Mouse (Mus musculus) neural tube, embryonic 11.5 days (tissue): Measurements from ENCODE around the gene Socs3. TPM values are rescaled to one million over a fixed set of nuclear protein-coding genes. Genes with fewer than 3 reads are reported as not detected.

Source experiments
- ATAC-seq: fragments of 200-750 bp; cut with Nextera tagmentation; 2 replicates; pipeline ENCODE4 v1.8.0; 2017; ENCODE audit warnings: moderate number of reproducible peaks, mild to moderate bottlenecking, moderate TSS enrichment, moderate library complexity; ENCODE audit not compliant: insufficient read depth, low FRiP score, low TSS enrichment
- DNase-seq: peaks from one replicate; pipeline ENCODE4 v3.0.0-alpha.2; 2015; ENCODE audit warnings: low spot score
- H3K27ac ChIP-seq: fragments of 300-500 bp; sonication (generic); 2 replicates; pipeline ENCODE4 v1.5.1; 2014; ENCODE audit warnings: low read depth, mild to moderate bottlenecking, low read length
- H3K27me3 ChIP-seq: fragments of 300-500 bp; sonication (generic); 2 replicates; pipeline ENCODE4 v1.6.1; 2014; ENCODE audit warnings: mild to moderate bottlenecking, low read length, mixed read lengths; ENCODE audit not compliant: control insufficient read depth, insufficient read depth
- H3K36me3 ChIP-seq: fragments of 300-500 bp; sonication (generic); 2 replicates; pipeline ENCODE4 v1.6.1; 2014; ENCODE audit warnings: mild to moderate bottlenecking, low read length, moderate library complexity, mixed read lengths; ENCODE audit not compliant: control insufficient read depth, insufficient read depth
- H3K4me1 ChIP-seq: fragments of 300-500 bp; sonication (generic); 2 replicates; pipeline ENCODE4 v1.6.1; 2014; ENCODE audit warnings: low read length, mixed read lengths; ENCODE audit not compliant: control insufficient read depth, insufficient read depth
- H3K4me2 ChIP-seq: fragments of 300-500 bp; sonication (generic); 2 replicates; pipeline ENCODE4 v1.6.1; 2014; ENCODE audit warnings: low read depth, mild to moderate bottlenecking, moderate library complexity
- H3K4me3 ChIP-seq: fragments of 300-500 bp; sonication (generic); 2 replicates; pipeline ENCODE4 v1.5.1; 2014; ENCODE audit warnings: low read depth, low read length
- H3K9ac ChIP-seq: fragments of 300-500 bp; sonication (generic); 2 replicates; pipeline ENCODE4 v1.6.1; 2014; ENCODE audit warnings: mild to moderate bottlenecking, low read length
- H3K9me3 ChIP-seq: fragments of 300-500 bp; sonication (generic); 2 replicates; pipeline ENCODE4 v1.6.1; 2016; ENCODE audit warnings: low read length; ENCODE audit not compliant: control insufficient read depth
- WGBS: fragments of 180-500 bp; shearing (Covaris S2); extraction: QIAGEN DNeasy Blood & Tissue Kit; methylation state at CpG from one replicate; pipeline ENCODE4 v1.1.7; 2014; 5-methylcytosine and 5-hydroxymethylcytosine counted together
- polyA plus RNA-seq: library from polyadenylated mRNA; unstranded; fragments of >200 nt; fragmentation: Nextera tagmentation; extraction: Ambion mirVana; gene quantifications from 2 replicates; pipeline ENCODE4 v1.2.1, GENCODE M21; 2014

Socs3 gene
- polyA plus RNA-seq, 1 experiment from 2014 or later: 5.1 TPM

- Histone ChIP-seq H3K4me1 (no peaks in the 10 kb centered on the region; the same call in 1 of the 2 replicates), H3K27ac (no peak overlapping the region), H3K4me2 (no peak overlapping the region), H3K9ac (no peak overlapping the region), H3K27me3 (no peaks in the 10 kb centered on the region), H3K4me3 (no peak overlapping the region), H3K36me3 (peaks cover 6% of the 10 kb centered on the region), H3K9me3 (no peaks in the 10 kb centered on the region)
- 91% methylated on average over 4 of the region's 4 CpGs for WGBS
- ATAC-seq (no peak), DNase-seq (no peak)
Observed at GRCm38 (mm10) chr11:117998356-117998755, 28.5 kb upstream of the Socs3 start.

- peaks cover 3% of the 10 kb centered on the region for H3K36me3 ChIP-seq
- H3K4me2 ChIP-seq: no peak overlapping the region
- 95% methylated on average over 2 of the region's 2 CpGs for WGBS
- ATAC-seq (no peak), DNase-seq (no peak)
- no peak overlapping the region for H3K4me3 ChIP-seq
- no peaks in the 10 kb centered on the region for H3K9me3 ChIP-seq
- H3K27ac ChIP-seq: no peak overlapping the region
- no peak overlapping the region for H3K9ac ChIP-seq
- H3K4me1 ChIP-seq: no peaks in the 10 kb centered on the region; the same call in 1 of the 2 replicates
- H3K27me3 ChIP-seq: no peaks in the 10 kb centered on the region
Observed at GRCm38 (mm10) chr11:117997085-117997484, 27.2 kb upstream of the Socs3 start.

GRCm38 (mm10) chr11:117996066-117996465 is 26.2 kb upstream of the Socs3 start:
- H3K4me1 ChIP-seq: no peaks in the 10 kb centered on the region; the same call in 1 of the 2 replicates
- H3K36me3 ChIP-seq: no peaks in the 10 kb centered on the region
- ATAC-seq (no peak), DNase-seq (no peak)
- H3K4me2 ChIP-seq: no peak overlapping the region
- WGBS: 24% methylated on average over 3 of the region's 3 CpGs
- H3K9me3 ChIP-seq: no peaks in the 10 kb centered on the region
- H3K9ac ChIP-seq: no peak overlapping the region
- H3K4me3 ChIP-seq: no peak overlapping the region
- no peak overlapping the region for H3K27ac ChIP-seq
- no peaks in the 10 kb centered on the region for H3K27me3 ChIP-seq

GRCm38 (mm10) chr11:117995661-117996060 is 25.8 kb upstream of the Socs3 start:
- Histone ChIP-seq H3K27me3 (no peaks in the 10 kb centered on the region), H3K4me3 (no peak overlapping the region), H3K4me2 (no peak overlapping the region), H3K9ac (no peak overlapping the region; the same call in 1 of the 2 replicates), H3K36me3 (no peaks in the 10 kb centered on the region), H3K9me3 (no peaks in the 10 kb centered on the region), H3K4me1 (no peaks in the 10 kb centered on the region; the same call in 1 of the 2 replicates), H3K27ac (no peak overlapping the region)
- no peak for ATAC-seq
- no peak for DNase-seq
- 62% methylated on average over 3 of the region's 3 CpGs for WGBS

GRCm38 (mm10) chr11:117995255-117995654 is 25.4 kb upstream of the Socs3 start:
- 63% methylated on average over 2 of the region's 2 CpGs for WGBS
- no peak for DNase-seq
- H3K27ac ChIP-seq: no peak overlapping the region
- no peak for ATAC-seq
- H3K4me3 ChIP-seq: no peak overlapping the region
- H3K9me3 ChIP-seq: no peaks in the 10 kb centered on the region
- no peaks in the 10 kb centered on the region for H3K36me3 ChIP-seq
- H3K27me3 ChIP-seq: no peaks in the 10 kb centered on the region
- no peaks in the 10 kb centered on the region; the same call in 1 of the 2 replicates for H3K4me1 ChIP-seq
- H3K9ac ChIP-seq: no peak overlapping the region; the same call in 1 of the 2 replicates
- no peak overlapping the region for H3K4me2 ChIP-seq

- no peaks in the 10 kb centered on the region for H3K27me3 ChIP-seq
- H3K4me1 ChIP-seq: peaks cover 3% of the 10 kb centered on the region; the same call in 1 of the 2 replicates
- H3K9me3 ChIP-seq: no peaks in the 10 kb centered on the region
- 66% methylated on average over 9 of the region's 9 CpGs for WGBS
- no peak for DNase-seq
- H3K27ac ChIP-seq: no peak overlapping the region
- ATAC-seq: no peak
- no peaks in the 10 kb centered on the region for H3K36me3 ChIP-seq
- no peak overlapping the region for H3K9ac ChIP-seq
- H3K4me3 ChIP-seq: no peak overlapping the region
- no peak overlapping the region for H3K4me2 ChIP-seq
Observed at GRCm38 (mm10) chr11:117994250-117995057, 24.6 kb upstream of the Socs3 start.

GRCm38 (mm10) chr11:117993190-117994175 is 23.6 kb upstream of the Socs3 start:
- no peaks in the 10 kb centered on the region for H3K27me3 ChIP-seq
- H3K9me3 ChIP-seq: no peaks in the 10 kb centered on the region
- H3K36me3 ChIP-seq: no peaks in the 10 kb centered on the region
- no peak overlapping the region for H3K9ac ChIP-seq
- ATAC-seq (no peak), DNase-seq (no peak)
- H3K27ac ChIP-seq: no peak overlapping the region
- 81% methylated on average over 14 of the region's 14 CpGs for WGBS
- H3K4me2 ChIP-seq: no peak overlapping the region
- H3K4me1 ChIP-seq: peaks cover 4% of the 10 kb centered on the region; the same call in 1 of the 2 replicates
- no peak overlapping the region for H3K4me3 ChIP-seq

- WGBS: 78% methylated on average over 9 of the region's 9 CpGs
- DNase-seq (no peak), ATAC-seq (no peak)
- Histone ChIP-seq H3K27me3 (no peaks in the 10 kb centered on the region), H3K4me1 (peaks cover 14% of the 10 kb centered on the region), H3K4me2 (no peak overlapping the region), H3K27ac (0 out of 2 replicates have a peak overlapping the region, but pooled peaks have one; percentile 10), H3K36me3 (no peaks in the 10 kb centered on the region), H3K9ac (no peak overlapping the region), H3K9me3 (no peaks in the 10 kb centered on the region), H3K4me3 (no peak overlapping the region)
Observed at GRCm38 (mm10) chr11:117991502-117992470, 21.9 kb upstream of the Socs3 start.
